In the genomic region with DNA sequence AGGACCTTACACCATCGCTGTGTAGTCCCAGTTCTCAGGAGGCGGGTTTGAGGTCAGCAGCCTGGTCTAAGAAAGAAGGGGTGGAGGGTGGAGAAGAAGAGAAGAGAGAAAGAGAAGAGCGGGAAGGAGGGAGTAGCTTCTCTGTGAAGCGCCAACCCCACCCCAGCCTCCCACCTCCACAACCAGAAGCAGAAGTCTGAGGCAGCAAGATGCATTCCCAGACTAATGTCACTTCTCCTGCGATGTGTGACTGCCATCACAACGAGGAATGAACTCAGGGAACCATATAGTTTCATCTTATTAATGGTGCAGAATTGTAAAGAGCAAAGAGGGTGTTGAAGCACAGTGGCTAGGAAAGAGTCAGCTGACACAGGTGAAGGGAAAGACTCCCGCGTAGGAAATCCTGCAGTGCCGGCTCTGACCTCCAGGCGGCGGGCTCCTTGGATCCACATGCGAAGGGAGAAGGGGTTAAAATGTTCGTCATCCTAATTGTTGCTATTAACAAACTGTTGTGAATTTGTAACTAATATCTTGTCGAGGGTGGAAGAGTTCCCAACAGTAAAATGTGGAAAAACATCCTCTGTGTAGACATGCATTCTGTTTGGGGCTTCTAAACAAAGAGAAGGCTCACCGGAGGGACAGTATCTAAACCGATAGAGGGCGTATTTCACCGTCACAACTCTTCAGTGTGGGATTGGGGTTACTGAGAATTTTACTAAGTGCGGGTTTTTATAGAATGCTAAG, we compare ENCODE assay signal across 8 mouse cellular contexts. TPM values are rescaled to one million over a fixed set of nuclear protein-coding genes. Genes with fewer than 3 reads are reported as not detected.
DNase-seq lines count a peak whose midpoint lies in the region; ATAC-seq lines count a peak whose summit lies in the region.

No protein-coding gene starts in this region.

- H3K4me2 ChIP-seq in limb, embryonic 12.5 days = peak overlapping the region; percentile 42
- H3K4me2 ChIP-seq in midbrain, embryonic 13.5 days (replicated peaks) = peak overlapping the region; percentile 52

- peaks cover 25% of the 10 kb centered on the region for H3K27me3 ChIP-seq in limb, embryonic 12.5 days
- H3K27me3 ChIP-seq in midbrain, embryonic 13.5 days = peaks cover 32% of the 10 kb centered on the region

- peak; percentile 71 for ATAC-seq in granulocyte monocyte progenitor cell, adult 5-6 weeks (replicated peaks; ENCODE audit: poor library complexity, severe bottlenecking)
- ATAC-seq in limb, embryonic 12.5 days (ENCODE audit: insufficient number of reproducible peaks, insufficient read depth, low FRiP score, low TSS enrichment, low read depth) = no peak
- ATAC-seq in midbrain, embryonic 13.5 days = peak; percentile 78

- 0 out of 2 replicates have a peak overlapping the region, but pooled peaks have one; percentile 8 for H3K4me3 ChIP-seq in limb, embryonic 12.5 days (replicated peaks)
- H3K4me3 ChIP-seq in midbrain, embryonic 13.5 days (replicated peaks) = peak overlapping the region; percentile 23

- WGBS in limb, embryonic 12.5 days = 19% methylated on average over 19 of the region's 19 CpGs
- 20% methylated on average over 19 of the region's 19 CpGs for WGBS in midbrain, embryonic 13.5 days

- H3K27ac ChIP-seq in limb, embryonic 12.5 days = no peak overlapping the region
- H3K27ac ChIP-seq in midbrain, embryonic 13.5 days = no peak overlapping the region

- no peaks in the 10 kb centered on the region for H3K36me3 ChIP-seq in limb, embryonic 12.5 days
- H3K36me3 ChIP-seq in midbrain, embryonic 13.5 days = no peaks in the 10 kb centered on the region

- no peak overlapping the region for H3K9ac ChIP-seq in limb, embryonic 12.5 days (replicated peaks)
- H3K9ac ChIP-seq in midbrain, embryonic 13.5 days (replicated peaks) = 0 out of 2 replicates have a peak overlapping the region, but pooled peaks have one; percentile 26

- H3K4me1 ChIP-seq in limb, embryonic 12.5 days (replicated peaks) = no peaks in the 10 kb centered on the region
- H3K4me1 ChIP-seq in midbrain, embryonic 13.5 days (replicated peaks) = no peaks in the 10 kb centered on the region

- no peaks in the 10 kb centered on the region for H3K9me3 ChIP-seq in limb, embryonic 12.5 days
- no peaks in the 10 kb centered on the region for H3K9me3 ChIP-seq in midbrain, embryonic 13.5 days

- peak; percentile 65 for DNase-seq in A20 (ENCODE audit: low read depth, low spot score)
- peak; percentile 75 for DNase-seq in adrenal gland, postnatal 10 days
- peak; percentile 71 for DNase-seq in embryo, embryonic 9.5 days (ENCODE audit: extremely low spot score)
- DNase-seq in kidney, adult 18-20 months = peak; percentile 72
- DNase-seq in spleen, postnatal 10 days (ENCODE audit: low spot score in 2 of 2) = peak; percentile 53 to 78

RNA-seq across cellular contexts. Expression of a gene that starts 31.1 kb away (rescaled TPM):
- total RNA-seq in adrenal gland, postnatal 10 days (2021) = not detected
- not detected in 2 replicates for total RNA-seq in granulocyte monocyte progenitor cell, adult 5-6 weeks (2014; fragmentation: Nextera tagmentation)
- total RNA-seq in granulocyte monocyte progenitor cell, adult 5-6 weeks (2017) = not detected in 2 replicates
- polyA plus RNA-seq in limb, embryonic 12.5 days (2016; fragmentation: Nextera tagmentation; extraction: Ambion mirVana) = not detected in 2 replicates
- 0.70 and 0.71 TPM in 2 replicates for polyA plus RNA-seq in midbrain, embryonic 13.5 days (2015; fragmentation: Nextera tagmentation; extraction: Ambion mirVana)

RNA-seq across cellular contexts. Expression of a gene that starts 43.2 kb away (rescaled TPM):
- total RNA-seq in adrenal gland, postnatal 10 days (2021) = 10 to 100 TPM; 25.2 to 27.6 TPM
- total RNA-seq in granulocyte monocyte progenitor cell, adult 5-6 weeks (2014; fragmentation: Nextera tagmentation) = 16.0 and 26.1 TPM in 2 replicates
- 12.0 and 14.6 TPM in 2 replicates for total RNA-seq in granulocyte monocyte progenitor cell, adult 5-6 weeks (2017)
- polyA plus RNA-seq in limb, embryonic 12.5 days (2016; fragmentation: Nextera tagmentation; extraction: Ambion mirVana) = 23.5 and 28.9 TPM in 2 replicates
- polyA plus RNA-seq in midbrain, embryonic 13.5 days (2015; fragmentation: Nextera tagmentation; extraction: Ambion mirVana) = 7.7 and 8.1 TPM in 2 replicates
